Mouse (Mus musculus) gastrocnemius, adult 2 months (tissue): ENCODE measurements around the gene Primpol. TPM values are rescaled to one million over a fixed set of nuclear protein-coding genes. Genes with fewer than 3 reads are reported as not detected.

ENCODE experiments used
- DNase-seq: peaks from one replicate; pipeline ENCODE4 v3.0.0; 2022
- H3K27ac ChIP-seq: fragments of 200-600 bp; 2 replicates; pipeline ENCODE4 v1.8.1; 2022; ENCODE audit warnings: mild to moderate bottlenecking
- H3K4me3 ChIP-seq: fragments of 200-600 bp; 2 replicates; pipeline ENCODE4 v1.8.1; 2022; ENCODE audit warnings: mild to moderate bottlenecking, moderate library complexity
- CTCF ChIP-seq: fragments of 200-600 bp; IDR thresholded peaks from 2 replicates; pipeline ENCODE4 v1.8.1; 2022; ENCODE audit warnings: antibody characterized with exemption, mild to moderate bottlenecking, moderate library complexity
- intact Hi-C: fragments of 180-260 bp; cut with DNase I; formaldehyde crosslinking; loops from one replicate; pipeline ENCODE4 v1.15.1; 2025
- total RNA-seq, 2 experiments: library from RNA; stranded (reverse); gene quantifications; 2 replicates each; pipeline ENCODE4 v1.2.3; 2021

Gene Primpol
- total RNA-seq, 2 experiments from 2014 or later = 1.4 to 2.1 TPM

GRCm38 (mm10) chr8:46546431-46547176, 70.4 kb downstream of the Primpol start:
- Histone ChIP-seq H3K4me3 (no peak overlapping the region), H3K27ac (peak overlapping the region; percentile 72)
- DNase-seq = peak; percentile 62
- intact Hi-C loops = loop anchor here (1.0 to 5.0 kb wide), 3 partner anchors 74 to 359 kb away; partner anchors contain the start of gene Acsl1
- TF ChIP-seq CTCF = peak; percentile 4; the same call in 1 of the 2 replicates

- no peak for DNase-seq
- Histone ChIP-seq H3K4me3 (no peak overlapping the region), H3K27ac (peak overlapping the region; percentile 72)
- no peak for TF ChIP-seq CTCF
- intact Hi-C loops = loop anchor here (5.0 kb wide), 2 partner anchors 74 to 359 kb away; partner anchors contain the start of gene Acsl1
Observed at GRCm38 (mm10) chr8:46545854-46546253, 71.2 kb downstream of the Primpol start.

- intact Hi-C loops = no loop called here
- DNase-seq = peak; percentile 39
- Histone ChIP-seq H3K27ac (peak overlapping the region; percentile 79), H3K4me3 (peak overlapping the region; percentile 13)
- TF ChIP-seq CTCF = no peak
Observed at GRCm38 (mm10) chr8:46543662-46544061, 73.3 kb downstream of the Primpol start.

- Histone ChIP-seq H3K4me3 (peak overlapping the region; percentile 13), H3K27ac (peak overlapping the region; percentile 79)
- DNase-seq = peak; percentile 69
- intact Hi-C loops = no loop called here
- TF ChIP-seq CTCF = no peak
Observed at GRCm38 (mm10) chr8:46543191-46543590, 73.8 kb downstream of the Primpol start.

- peak overlapping the region; percentile 32; the same call in 1 of the 2 replicates for H3K4me3 ChIP-seq
- intact Hi-C loops = no loop called here
- DNase-seq = peak; percentile 92
- peak overlapping the region; percentile 65; the same call in 1 of the 2 replicates for H3K27ac ChIP-seq
- no peak for TF ChIP-seq CTCF
Observed at GRCm38 (mm10) chr8:46539701-46540100, 77.3 kb downstream of the Primpol start.

- intact Hi-C loops = no loop called here
- no peak for TF ChIP-seq CTCF
- Histone ChIP-seq H3K4me3 (no peak overlapping the region), H3K27ac (no peak overlapping the region)
- DNase-seq = no peak
Observed at GRCm38 (mm10) chr8:46533926-46534325, 83.1 kb downstream of the Primpol start.

GRCm38 (mm10) chr8:46530541-46530940, 86.5 kb downstream of the Primpol start:
- H3K27ac ChIP-seq = no peak overlapping the region
- H3K4me3 ChIP-seq = no peak overlapping the region
- no peak for DNase-seq
- TF ChIP-seq CTCF = no peak
- intact Hi-C loops = no loop called here

- Histone ChIP-seq H3K4me3 (no peak overlapping the region), H3K27ac (no peak overlapping the region)
- no peak for TF ChIP-seq CTCF
- no peak for DNase-seq
- intact Hi-C loops = no loop called here
Observed at GRCm38 (mm10) chr8:46529508-46529907, 87.5 kb downstream of the Primpol start.

GRCm38 (mm10) chr8:46526821-46527220, 90.2 kb downstream of the Primpol start:
- H3K27ac ChIP-seq = no peak overlapping the region
- TF ChIP-seq CTCF = no peak
- DNase-seq = no peak
- intact Hi-C loops = no loop called here
- no peak overlapping the region for H3K4me3 ChIP-seq

- Histone ChIP-seq H3K4me3 (no peak overlapping the region), H3K27ac (no peak overlapping the region)
- no peak for TF ChIP-seq CTCF
- intact Hi-C loops = no loop called here
- DNase-seq = no peak
Observed at GRCm38 (mm10) chr8:46526098-46526497, 90.9 kb downstream of the Primpol start.

Other genes with a start within 250 kb of the Primpol start
- 100 to 1,000 TPM; 224 to 367 TPM for gene Acsl1, start 146.2 kb downstream of the Primpol start, total RNA-seq
- under 1 TPM in 1 of 2 experiments, not detected in 1; 0.31 TPM for gene Cenpu, start 65.2 kb downstream of the Primpol start, total RNA-seq
- 1 to 10 TPM; 1.3 to 1.8 TPM for gene Casp3, start 79 bp upstream of the Primpol start, total RNA-seq
- 10 to 100 TPM; 40.0 to 41.8 TPM for gene Irf2, start 122.5 kb upstream of the Primpol start, total RNA-seq